Mouse (Mus musculus): ENCODE measurements around the gene Tep1. TPM values are rescaled to one million over a fixed set of nuclear protein-coding genes. Genes with fewer than 3 reads are reported as not detected.
"Not testable (repeated sequence)": the region's sequence is repeated elsewhere in the genome, so short reads cannot be mapped to it uniquely, and the experiment has no call there.

Tep1 gene
- total RNA-seq, 1 experiment from 2014 or later: 6.6 TPM

DNA sequence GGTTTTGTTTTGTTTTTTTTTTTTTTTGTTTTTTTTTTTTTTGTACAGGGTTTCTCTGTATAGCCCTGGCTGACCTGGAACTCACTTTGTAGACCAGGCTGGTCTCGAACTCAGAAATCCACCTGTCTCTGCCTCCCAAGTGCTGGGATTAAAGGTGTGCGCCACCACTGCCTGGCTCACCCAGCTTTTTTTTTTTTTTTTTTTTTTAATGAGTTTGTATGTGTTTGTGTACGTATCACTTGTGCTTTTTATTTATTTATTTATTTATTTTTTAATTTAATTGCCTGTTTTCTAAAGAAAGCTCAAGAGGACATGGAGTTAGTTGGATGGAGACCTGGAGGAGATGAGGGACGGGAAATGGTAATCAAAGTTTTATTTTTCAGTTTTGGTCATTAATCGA, 63.9 kb downstream of the Tep1 start:
- ATAC-seq (replicated peaks in 1 of 2; ENCODE audit: insufficient read depth in 1 of 2, low FRiP score in 2 of 2, low TSS enrichment in 1 of 2, low read depth in 1 of 2, poor library complexity in 2 of 2, severe bottlenecking in 2 of 2): not testable (repeated sequence)

DNA sequence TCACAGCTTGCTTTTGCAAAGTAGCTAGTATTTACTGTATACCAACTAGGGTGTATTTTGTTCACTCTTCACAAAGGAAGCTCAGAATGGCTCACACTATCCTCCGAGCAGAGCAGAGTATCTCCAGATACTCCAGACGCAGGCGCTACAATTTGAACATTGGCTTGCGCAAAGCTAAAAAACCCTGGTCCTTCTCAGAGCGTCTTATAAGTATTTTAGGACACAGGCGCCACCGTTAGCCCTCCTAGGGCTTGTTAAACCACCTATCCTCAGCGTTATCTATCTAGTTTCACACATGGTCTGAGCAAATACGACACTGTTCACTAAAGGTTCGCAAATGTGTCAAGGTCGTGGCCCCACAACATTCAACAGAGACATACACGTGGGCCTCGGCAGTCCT, 65.7 kb downstream of the Tep1 start:
- ATAC-seq (replicated peaks in 1 of 2; ENCODE audit: insufficient read depth in 1 of 2, low FRiP score in 2 of 2, low TSS enrichment in 1 of 2, low read depth in 1 of 2, poor library complexity in 2 of 2, severe bottlenecking in 2 of 2): no peak

DNA sequence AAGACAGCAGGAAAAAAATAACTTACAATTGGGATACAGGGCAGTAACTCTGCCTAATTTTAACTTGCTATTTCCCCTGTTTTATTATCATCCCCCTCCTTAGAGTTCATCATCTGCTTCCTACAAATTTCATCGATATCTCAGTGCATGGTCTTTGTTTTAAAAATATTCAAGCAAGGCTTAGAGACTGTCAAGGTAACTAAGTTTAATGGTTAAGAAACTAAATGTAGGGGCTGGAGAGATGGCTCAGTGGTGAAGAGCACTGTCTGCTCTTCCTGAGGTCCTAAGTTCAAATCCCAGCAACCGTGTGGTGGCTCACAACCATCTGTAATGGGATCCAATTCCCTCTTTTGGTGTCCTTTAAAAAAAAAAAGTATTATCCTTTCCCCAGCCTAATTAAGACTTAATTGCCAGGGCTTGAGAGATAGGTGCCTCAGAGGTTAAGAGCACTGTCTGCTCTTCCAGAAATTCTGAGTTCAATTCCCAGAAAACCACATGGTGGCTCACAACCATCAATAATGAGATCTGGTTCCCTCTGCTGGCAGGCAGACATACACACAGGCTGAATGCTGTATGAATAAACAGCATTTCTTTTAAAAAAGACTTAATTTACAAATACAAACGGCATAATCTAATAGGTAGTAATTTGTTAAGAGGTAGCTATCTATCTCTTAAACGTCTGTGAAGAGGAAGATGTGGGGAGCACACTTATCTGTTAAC, 67.4 kb downstream of the Tep1 start:
- no peak for ATAC-seq (replicated peaks in 1 of 2; ENCODE audit: insufficient read depth in 1 of 2, low FRiP score in 2 of 2, low TSS enrichment in 1 of 2, low read depth in 1 of 2, poor library complexity in 2 of 2, severe bottlenecking in 2 of 2)

DNA sequence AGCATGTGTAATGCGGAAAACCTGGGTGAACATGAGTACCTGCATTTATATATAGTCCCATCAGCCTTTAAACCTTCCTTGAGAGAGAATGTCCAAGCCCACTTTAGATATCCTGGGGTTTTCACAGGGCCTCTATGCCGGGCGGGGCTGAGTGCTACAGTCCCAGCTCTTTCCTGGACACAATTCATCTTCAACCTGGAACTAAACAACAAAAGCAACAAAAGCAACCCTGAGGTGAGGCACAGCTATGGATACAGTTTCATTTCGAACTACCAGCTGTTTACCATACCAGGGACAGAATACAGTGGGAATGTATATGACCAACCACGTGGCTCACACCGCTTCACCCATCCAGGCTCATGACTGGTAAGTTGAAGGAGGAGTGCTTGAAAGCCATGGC, 67.9 kb downstream of the Tep1 start:
- no peak for ATAC-seq (replicated peaks in 1 of 2; ENCODE audit: insufficient read depth in 1 of 2, low FRiP score in 2 of 2, low TSS enrichment in 1 of 2, low read depth in 1 of 2, poor library complexity in 2 of 2, severe bottlenecking in 2 of 2)

GRCm38 (mm10) chr14:50799502-50800259, 70.7 kb downstream of the Tep1 start:
- peak; percentile 59 to 75; a peak in 3 of 4 replicates for ATAC-seq (replicated peaks in 1 of 2; ENCODE audit: insufficient read depth in 1 of 2, low FRiP score in 2 of 2, low TSS enrichment in 1 of 2, low read depth in 1 of 2, poor library complexity in 2 of 2, severe bottlenecking in 2 of 2)

DNA sequence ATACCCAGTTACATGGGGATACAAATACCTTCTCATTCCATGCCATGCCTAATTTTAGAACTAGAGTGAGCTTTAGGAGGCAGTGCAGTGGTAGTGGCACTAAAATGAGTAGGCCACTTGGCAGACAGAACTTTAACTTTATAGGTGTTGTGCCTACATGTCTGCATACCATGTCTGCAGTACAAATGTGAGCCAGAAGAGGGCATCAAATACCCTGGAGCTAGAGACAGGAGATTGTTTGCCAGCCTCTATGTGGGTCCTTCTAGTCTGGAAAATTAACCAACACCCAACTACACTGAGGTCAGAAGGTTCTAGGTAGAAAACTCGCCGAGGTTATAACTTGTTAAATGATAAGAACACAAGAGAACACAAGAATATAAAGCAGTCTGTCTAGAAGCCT, 71.8 kb downstream of the Tep1 start:
- ATAC-seq (replicated peaks in 1 of 2; ENCODE audit: insufficient read depth in 1 of 2, low FRiP score in 2 of 2, low TSS enrichment in 1 of 2, low read depth in 1 of 2, poor library complexity in 2 of 2, severe bottlenecking in 2 of 2): 0 out of 4 replicates have a peak, but pooled peaks have one; percentile 34 to 44

DNA sequence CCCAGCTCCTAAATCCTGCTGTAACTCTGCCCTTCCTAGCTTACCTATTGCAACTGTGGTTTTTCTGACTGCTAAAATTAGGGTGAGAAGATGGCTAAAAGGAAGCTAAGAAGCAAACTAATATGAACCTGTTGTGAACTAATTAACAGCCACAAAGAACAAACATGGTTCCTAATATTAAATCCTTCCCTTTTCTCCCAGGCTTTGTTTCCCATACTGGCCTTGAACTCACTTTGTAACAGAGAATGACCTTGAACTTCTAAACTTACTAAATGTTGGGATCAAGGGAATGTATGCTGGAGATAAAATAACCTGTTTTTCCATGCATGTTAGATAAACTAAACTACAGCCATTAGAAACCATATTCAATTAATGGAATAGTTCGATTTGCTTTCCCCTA, 73.9 kb downstream of the Tep1 start:
- no peak for ATAC-seq (replicated peaks in 1 of 2; ENCODE audit: insufficient read depth in 1 of 2, low FRiP score in 2 of 2, low TSS enrichment in 1 of 2, low read depth in 1 of 2, poor library complexity in 2 of 2, severe bottlenecking in 2 of 2)

DNA sequence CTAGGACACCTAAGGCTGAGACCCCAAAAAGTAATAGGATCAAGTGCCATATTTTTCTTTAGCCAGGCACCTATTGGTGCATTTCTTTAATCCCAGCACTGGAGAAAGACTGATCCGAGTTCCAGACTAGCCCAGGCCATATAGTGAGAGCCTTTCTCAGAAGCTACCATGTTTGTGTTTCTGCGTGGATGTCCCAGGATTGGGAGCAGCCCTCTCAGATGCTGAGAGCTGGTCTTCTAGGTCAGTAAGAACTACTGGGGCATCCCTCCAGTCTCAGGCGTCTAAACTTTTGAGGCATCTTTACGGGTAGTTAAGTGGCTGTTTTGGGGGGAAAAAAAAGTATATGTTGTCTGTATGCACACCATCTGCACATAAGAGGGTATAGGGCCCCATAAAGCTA, 74.4 kb downstream of the Tep1 start:
- ATAC-seq (replicated peaks in 1 of 2; ENCODE audit: insufficient read depth in 1 of 2, low FRiP score in 2 of 2, low TSS enrichment in 1 of 2, low read depth in 1 of 2, poor library complexity in 2 of 2, severe bottlenecking in 2 of 2): no peak

DNA sequence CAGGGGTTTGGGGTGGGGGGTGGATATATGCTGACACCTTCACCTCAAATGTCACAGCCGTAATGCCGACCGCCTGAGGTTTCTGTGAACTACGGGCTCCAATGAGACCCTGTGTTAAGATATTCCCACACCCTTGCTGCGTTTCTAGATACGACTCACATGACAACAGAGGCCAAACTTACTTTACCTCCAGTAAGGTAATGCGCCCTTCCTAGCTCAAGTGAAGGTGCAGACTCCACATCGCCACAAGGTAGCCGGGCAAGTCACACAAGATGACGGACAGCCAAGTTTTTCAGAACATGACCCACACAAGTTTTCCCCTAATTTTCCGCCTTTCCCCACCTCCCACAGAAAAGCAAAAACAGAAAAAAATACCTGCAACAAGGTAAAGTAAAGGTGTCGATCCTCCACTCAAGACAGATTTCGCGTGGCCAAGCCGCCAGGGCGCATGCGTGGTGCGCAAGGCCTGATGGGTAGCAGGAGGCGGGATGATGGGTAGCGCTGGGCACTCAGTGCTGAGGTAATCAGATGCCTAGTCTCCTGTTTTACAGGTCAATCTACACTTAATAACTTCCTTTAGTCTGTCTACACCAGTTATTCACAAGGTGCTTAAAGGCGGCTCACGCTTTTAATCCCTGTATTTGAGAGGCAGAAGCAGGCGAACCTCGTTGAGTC, 75.0 kb downstream of the Tep1 start:
- ATAC-seq (replicated peaks in 1 of 2; ENCODE audit: insufficient read depth in 1 of 2, low FRiP score in 2 of 2, low TSS enrichment in 1 of 2, low read depth in 1 of 2, poor library complexity in 2 of 2, severe bottlenecking in 2 of 2): no peak

- no peak for ATAC-seq (replicated peaks in 1 of 2; ENCODE audit: insufficient read depth in 1 of 2, low FRiP score in 2 of 2, low TSS enrichment in 1 of 2, low read depth in 1 of 2, poor library complexity in 2 of 2, severe bottlenecking in 2 of 2)
Measured at GRCm38 (mm10) chr14:50788157-50788556, 82.2 kb downstream of the Tep1 start.

DNA sequence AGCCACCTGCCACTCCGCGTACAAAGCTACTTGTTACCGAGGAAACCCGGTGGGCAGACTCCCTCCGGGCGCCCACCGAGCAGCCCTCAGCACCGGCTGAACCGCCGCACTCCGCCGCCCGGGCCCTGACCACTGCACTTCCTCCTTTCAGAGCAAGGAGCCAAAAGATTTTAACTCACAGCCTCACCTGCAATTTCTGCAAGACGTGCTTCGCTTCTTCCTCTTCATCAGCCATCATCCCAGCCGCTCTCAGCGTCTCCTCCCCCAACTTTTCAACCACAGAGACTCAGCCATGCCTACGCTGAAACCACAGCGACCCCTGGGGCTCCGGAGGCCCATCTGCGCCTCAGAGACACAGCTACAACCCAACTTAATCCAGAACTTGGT, 85.1 kb downstream of the Tep1 start, which contains the start of gene Ttc5:
Gene Ttc5, minus strand, starts transcription at position 269 of the 387 bp plus-strand sequence.
- ATAC-seq (replicated peaks in 1 of 2; ENCODE audit: insufficient read depth in 1 of 2, low FRiP score in 2 of 2, low TSS enrichment in 1 of 2, low read depth in 1 of 2, poor library complexity in 2 of 2, severe bottlenecking in 2 of 2): peak; percentile 98 to 99

DNA sequence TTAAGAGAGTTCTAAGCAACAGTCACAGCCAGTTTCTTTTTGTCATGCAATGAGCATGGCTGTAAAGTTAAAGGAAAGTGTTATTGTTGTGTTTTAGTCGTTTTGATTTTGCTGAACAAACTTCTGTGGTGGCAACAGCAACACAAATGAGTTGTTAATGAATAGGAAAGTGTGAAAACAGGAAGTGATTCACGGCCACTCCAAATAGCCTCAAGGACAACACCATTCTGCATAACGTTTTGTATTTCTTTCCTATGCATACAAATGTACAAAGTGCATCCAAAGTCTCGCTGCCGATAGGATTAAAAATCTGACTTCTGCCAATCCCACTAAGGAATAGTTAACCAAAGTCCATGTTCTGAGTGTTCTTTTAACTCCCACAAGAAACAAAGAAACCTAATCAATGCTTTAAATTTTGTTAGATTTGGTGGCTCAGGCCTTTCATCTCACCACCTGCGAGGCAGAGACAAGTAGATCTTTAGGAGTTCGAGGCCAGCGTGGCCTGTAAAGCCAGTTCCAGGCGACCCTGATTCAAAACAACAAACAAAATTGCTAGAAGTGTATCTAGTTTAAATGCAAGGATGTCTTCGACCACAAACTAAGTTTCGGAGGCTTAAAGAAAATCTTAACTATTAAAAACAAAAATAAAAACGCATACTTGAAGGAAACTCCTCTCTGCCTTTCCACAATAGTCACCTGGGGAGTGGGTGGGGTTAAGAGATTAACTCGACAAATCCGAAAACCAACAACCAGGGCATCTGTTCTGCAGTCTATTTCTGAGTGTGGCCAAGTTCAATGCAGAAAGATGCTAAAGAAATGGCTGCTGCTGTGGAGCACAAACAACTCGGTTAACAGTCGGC, 85.7 kb downstream of the Tep1 start:
- no peak; a peak in 1 of 4 replicates for ATAC-seq (replicated peaks in 1 of 2; ENCODE audit: insufficient read depth in 1 of 2, low FRiP score in 2 of 2, low TSS enrichment in 1 of 2, low read depth in 1 of 2, poor library complexity in 2 of 2, severe bottlenecking in 2 of 2)

DNA sequence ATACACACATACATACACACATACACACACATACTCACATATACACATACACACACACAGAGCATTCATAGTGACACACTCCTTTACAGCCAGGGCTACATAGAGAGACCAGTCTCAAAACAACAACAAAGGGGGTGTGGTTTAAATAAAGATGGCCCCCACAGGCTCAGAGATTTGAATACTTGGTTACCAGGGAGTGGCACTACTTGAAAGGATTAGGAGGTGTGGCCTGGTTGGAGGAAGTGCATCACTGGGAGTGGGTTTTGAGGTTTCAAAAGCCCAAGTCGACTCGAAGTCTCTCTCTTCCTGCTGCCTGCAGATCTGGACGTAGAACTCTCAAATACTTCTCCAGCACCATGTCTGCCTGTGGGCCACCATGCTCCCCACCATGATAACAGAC, 88.2 kb downstream of the Tep1 start:
- ATAC-seq (replicated peaks in 1 of 2; ENCODE audit: insufficient read depth in 1 of 2, low FRiP score in 2 of 2, low TSS enrichment in 1 of 2, low read depth in 1 of 2, poor library complexity in 2 of 2, severe bottlenecking in 2 of 2): no peak

Other genes starting within 250 kb of the Tep1 start
- not detected in 2 replicates for gene Olfr745, start 231.2 kb downstream of the Tep1 start, total RNA-seq (2017)
- not detected in 2 replicates for gene Olfr746, start 223.5 kb downstream of the Tep1 start, total RNA-seq (2017)
- not detected in 2 replicates for gene Olfr747, start 177.4 kb downstream of the Tep1 start, total RNA-seq (2017)
- not detected in 2 replicates for gene Olfr748, start 163.2 kb downstream of the Tep1 start, total RNA-seq (2017)
- gene Olfr749, start 125.5 kb downstream of the Tep1 start, total RNA-seq (2017): not detected in 2 replicates
- 38.0 and 55.2 TPM in 2 replicates for gene Ttc5, start 85.0 kb downstream of the Tep1 start, total RNA-seq (2017)
- not detected in 2 replicates for gene Ccnb1ip1, start 62.8 kb downstream of the Tep1 start, total RNA-seq (2017)
- 91.4 and 97.5 TPM in 2 replicates for gene Parp2, start 62.7 kb downstream of the Tep1 start, total RNA-seq (2017)
- gene Klhl33, start 26.9 kb upstream of the Tep1 start, total RNA-seq (2017): not detected in 2 replicates
- 106 and 113 TPM in 2 replicates for gene Osgep, start 54.3 kb upstream of the Tep1 start, total RNA-seq (2017)
- gene Apex1, start 54.4 kb upstream of the Tep1 start, total RNA-seq (2017): 136 and 150 TPM in 2 replicates
- 9.0 and 15.9 TPM in 2 replicates for gene Pip4p1, start 60.3 kb upstream of the Tep1 start, total RNA-seq (2017)
- 101 and 172 TPM in 2 replicates for gene Pnp, start 60.5 kb upstream of the Tep1 start, total RNA-seq (2017)
- gene Gm49342, start 74.0 kb upstream of the Tep1 start, total RNA-seq (2017): 45.7 and 69.8 TPM in 2 replicates
- gene Pnp2, start 85.4 kb upstream of the Tep1 start, total RNA-seq (2017): 3.5 and 4.7 TPM in 2 replicates
- gene Rnase10, start 137.2 kb upstream of the Tep1 start, total RNA-seq (2017): not detected in 2 replicates
- not detected in 2 replicates for gene Rnase9, start 171.3 kb upstream of the Tep1 start, total RNA-seq (2017)
- gene Rnase11, start 179.6 kb upstream of the Tep1 start, total RNA-seq (2017): not detected in 2 replicates
- gene Rnase12, start 187.1 kb upstream of the Tep1 start, total RNA-seq (2017): 5.3 TPM in 1 of 2 replicates, not detected in the other
- gene Olfr750, start 203.9 kb upstream of the Tep1 start, total RNA-seq (2017): not detected in 2 replicates
- gene Rnase4, start 220.5 kb upstream of the Tep1 start, total RNA-seq (2017): 3.3 and 6.2 TPM in 2 replicates
- gene Ang, start 220.6 kb upstream of the Tep1 start, total RNA-seq (2017): 5.9 TPM in 1 of 2 replicates, not detected in the other
- not detected in 2 replicates for gene Eddm3b, start 243.9 kb upstream of the Tep1 start, total RNA-seq (2017)

All from hematopoietic stem cell, adult 5-6 weeks (primary cell).